Mouse (Mus musculus) liver, postnatal 0 days (tissue): ENCODE results near the gene Meis2.

Experiments used
- CTCF ChIP-seq: sonication (generic); IDR thresholded peaks from 2 replicates; pipeline ENCODE4 v1.5.1; 2016; ENCODE audit warnings: antibody characterized with exemption, low read depth
- EP300 ChIP-seq: IDR thresholded peaks from 2 replicates; pipeline ENCODE4 v1.6.1; 2016; ENCODE audit warnings: antibody characterized with exemption, low read depth, mild to moderate bottlenecking

- TF ChIP-seq EP300, result no peak
- no peak for TF ChIP-seq CTCF
Observed at GRCm38 (mm10) chr2:116042934-116043698, 22.5 kb downstream of the Meis2 start.
